Mouse (Mus musculus) forelimb bud, embryonic 11.5 days (tissue): Measurements from ENCODE around the gene Zc3h18.
A peak's percentile ranks its signal among the peaks of the same experiment; 100 is the strongest.

Experiments
- DNase-seq: peaks from one replicate; pipeline ENCODE4 v3.0.0-alpha.2; 2012; ENCODE audit warnings: low read depth, low spot score

Gene Zc3h18

GRCm38 (mm10) chr8:122376365-122377231 is at the start of gene Zc3h18:
Gene Zc3h18, plus strand, starts transcription at chr8:122376609.
- DNase-seq, result peak; percentile 99

GRCm38 (mm10) chr8:122329072-122329471 is 47.3 kb upstream of the Zc3h18 start:
- no peak for DNase-seq

DNA sequence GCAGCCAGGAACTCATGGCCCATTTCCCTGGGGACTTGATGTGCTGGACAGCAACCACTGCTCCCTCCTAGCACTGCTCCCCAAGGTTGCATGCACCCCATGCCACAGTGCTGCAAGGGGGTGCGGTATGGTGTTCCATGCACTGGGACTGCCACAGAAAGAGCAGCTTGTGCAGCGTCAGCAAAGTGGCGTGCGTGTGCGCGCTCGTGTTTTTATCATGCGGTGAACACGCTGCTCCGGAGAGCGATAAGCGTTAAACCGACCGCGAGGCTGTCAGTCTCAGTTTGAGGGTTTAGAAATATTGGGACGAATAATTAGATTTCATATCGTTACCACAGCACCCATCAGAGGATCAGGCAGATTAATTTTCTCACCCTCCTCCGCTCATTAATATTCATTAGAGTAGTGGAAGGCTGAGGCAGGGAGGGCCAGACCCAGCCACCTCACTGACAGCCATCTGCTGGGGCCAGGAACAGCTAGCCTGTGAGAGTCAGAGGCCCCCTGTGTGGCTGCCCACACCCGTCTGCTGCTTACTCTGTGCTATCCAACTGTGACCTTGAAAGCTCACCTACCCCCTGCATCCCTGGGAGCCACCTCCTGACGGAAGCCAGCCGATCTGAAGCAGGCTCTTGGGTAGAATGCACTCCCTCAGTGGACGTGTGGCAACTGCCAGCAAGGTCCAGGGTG is 46.7 kb upstream of the Zc3h18 start:
- DNase-seq, result no peak

DNA sequence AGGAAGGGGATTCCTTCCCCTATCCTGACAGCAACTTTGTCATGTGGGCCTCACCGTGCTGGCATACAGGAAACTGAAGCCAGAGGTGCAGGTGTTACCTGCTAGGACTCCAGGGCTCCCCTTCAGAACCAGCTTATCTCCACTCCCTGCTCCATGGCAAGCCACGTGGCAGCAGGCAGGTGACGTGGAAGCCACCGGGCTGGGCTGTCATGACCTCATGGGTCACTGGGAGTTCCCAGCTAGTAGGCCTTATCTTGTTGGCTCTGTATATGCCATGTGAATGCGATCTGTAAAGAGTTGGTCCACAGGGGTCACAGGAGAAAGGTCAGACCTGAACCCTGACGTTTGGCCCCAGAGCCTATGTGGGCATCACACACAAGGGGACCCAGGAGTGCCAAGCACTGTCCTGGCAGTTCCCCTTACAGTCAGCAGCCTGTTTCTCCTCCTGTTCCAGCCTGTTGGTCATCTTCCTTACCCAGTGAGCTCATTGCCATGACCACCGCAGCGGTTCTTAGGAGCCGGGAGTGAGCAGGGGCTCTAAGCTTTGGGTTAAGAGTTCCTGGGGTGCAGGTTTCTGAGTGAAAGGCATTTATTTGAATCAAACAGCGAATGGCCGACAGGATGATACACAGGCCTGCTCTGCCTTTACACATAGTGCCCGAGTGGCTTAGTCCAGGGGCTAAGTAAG is 45.8 kb upstream of the Zc3h18 start:
- DNase-seq, result no peak

- DNase-seq, result no peak
Measured at GRCm38 (mm10) chr8:122331134-122331523, 45.3 kb upstream of the Zc3h18 start.

- peak; percentile 75 for DNase-seq
Measured at GRCm38 (mm10) chr8:122332753-122333506, 43.5 kb upstream of the Zc3h18 start.

GRCm38 (mm10) chr8:122333531-122333930 is 42.9 kb upstream of the Zc3h18 start:
- DNase-seq, result no peak

DNA sequence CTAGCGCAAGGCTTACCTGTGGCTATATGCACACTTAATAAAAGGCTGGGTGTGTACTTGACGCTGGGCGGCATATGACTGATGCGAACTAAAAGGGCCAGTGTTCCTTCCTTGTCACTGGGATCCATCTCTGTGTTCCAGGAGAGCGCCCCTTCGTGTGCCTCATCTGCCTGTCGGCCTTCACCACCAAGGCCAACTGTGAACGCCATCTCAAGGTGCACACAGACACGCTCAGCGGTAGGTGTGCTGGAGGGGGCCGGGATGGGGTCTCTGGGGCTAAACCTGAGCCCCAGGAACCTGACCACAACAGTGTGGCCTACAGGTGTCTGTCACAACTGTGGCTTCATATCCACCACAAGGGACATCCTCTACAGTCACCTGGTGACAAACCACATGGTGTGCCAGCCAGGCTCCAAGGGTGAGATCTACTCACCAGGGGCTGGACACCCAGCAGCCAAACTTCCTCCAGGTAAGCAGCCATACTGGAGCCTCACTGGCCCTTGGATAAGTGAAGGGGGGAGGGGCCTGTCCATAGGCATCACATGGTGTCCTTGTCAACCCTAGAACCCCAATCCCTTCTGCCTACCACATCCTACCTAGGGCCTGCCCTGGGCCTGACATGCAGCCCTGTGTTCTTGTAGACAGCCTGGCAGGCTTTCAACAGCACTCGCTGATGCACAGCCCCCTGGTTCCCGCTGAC is 41.5 kb upstream of the Zc3h18 start:
- DNase-seq, result no peak

DNA sequence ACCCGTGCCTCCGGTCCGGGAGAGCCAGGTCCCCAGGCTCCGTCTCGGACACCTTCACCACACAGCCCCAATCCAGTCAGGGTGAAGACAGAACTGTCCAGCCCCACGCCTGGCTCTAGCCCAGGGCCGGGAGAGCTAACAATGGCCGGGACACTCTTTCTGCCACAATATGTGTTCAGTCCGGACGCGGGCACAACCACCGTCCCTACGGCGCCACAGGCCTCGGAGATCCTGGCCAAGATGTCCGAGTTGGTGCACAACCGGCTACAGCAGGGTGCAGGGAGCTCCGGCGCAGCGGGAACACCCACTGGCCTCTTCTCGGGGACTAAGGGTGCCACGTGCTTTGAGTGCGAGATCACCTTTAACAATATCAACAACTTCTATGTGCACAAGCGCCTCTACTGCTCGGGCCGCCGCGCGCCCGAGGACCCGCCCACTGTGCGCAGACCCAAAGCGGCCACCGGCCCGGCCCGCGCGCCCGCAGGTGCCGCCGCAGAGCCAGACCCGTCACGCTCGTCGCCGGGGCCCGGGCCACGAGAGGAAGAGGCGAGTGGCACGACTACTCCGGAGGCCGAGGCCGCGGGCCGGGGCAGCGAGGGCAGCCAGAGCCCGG is 40.7 kb upstream of the Zc3h18 start:
- no peak for DNase-seq

- DNase-seq, result peak; percentile 42
Measured at GRCm38 (mm10) chr8:122336251-122336910, 40.0 kb upstream of the Zc3h18 start.

DNA sequence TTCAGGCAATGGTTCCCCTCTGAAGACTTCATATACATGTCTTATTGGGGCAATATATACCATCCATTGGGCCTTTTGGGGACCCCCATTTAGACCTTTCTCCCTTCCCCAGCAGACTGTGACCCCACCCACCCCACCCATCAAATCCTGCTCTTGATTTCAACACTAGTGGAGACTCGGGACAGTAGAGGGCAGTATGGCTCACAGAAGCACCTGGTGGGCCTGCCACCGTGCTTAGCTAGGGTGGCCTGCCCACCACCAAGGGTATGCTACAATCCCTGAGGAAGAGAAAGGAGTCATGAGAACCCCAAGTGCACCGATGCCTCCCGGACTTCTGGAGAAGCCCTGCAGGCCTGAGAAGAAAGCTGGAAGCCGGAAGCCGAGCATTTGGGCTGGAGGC is 37.6 kb upstream of the Zc3h18 start:
- no peak for DNase-seq

DNA sequence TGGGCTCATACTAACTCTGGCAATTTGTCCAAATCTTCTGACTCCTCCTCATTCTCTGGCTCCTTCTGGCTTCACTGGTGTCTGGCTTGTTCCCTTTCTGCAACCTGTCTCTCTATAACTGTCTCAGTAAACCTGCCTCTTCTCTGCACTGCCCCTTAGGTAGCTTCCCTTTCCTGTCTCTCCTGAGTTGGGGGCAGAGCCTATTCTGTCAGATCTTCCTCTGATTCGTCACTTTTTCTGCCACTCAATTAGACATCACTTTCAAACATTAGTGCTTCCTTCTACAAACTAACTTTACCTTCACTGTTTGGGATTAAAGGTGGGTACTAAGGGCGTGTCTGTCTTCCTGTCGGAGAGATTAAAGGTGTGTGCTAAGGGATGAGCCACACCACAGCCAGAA is 35.6 kb upstream of the Zc3h18 start:
- no peak for DNase-seq

GRCm38 (mm10) chr8:122341790-122342189 is 34.6 kb upstream of the Zc3h18 start:
- DNase-seq, result no peak

DNA sequence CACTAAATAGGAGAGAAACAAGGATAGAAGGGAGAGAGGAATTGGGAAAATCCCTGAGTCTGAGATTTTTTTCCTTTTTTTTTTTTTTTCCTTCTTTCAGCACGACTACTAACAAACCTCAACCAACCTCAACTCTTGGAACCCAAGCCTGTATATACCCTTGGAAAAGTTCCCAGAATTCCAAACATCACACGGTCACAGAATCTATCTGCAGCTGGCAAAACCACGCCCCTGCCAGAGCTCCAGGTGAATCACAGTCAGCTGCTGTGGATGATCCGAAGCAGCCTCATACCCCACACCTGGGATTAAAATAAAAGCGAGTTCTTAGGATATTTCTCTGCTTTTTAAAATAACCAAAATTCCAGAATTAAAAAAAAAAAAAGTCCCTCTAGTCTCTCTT is 34.0 kb upstream of the Zc3h18 start:
- no peak for DNase-seq

DNA sequence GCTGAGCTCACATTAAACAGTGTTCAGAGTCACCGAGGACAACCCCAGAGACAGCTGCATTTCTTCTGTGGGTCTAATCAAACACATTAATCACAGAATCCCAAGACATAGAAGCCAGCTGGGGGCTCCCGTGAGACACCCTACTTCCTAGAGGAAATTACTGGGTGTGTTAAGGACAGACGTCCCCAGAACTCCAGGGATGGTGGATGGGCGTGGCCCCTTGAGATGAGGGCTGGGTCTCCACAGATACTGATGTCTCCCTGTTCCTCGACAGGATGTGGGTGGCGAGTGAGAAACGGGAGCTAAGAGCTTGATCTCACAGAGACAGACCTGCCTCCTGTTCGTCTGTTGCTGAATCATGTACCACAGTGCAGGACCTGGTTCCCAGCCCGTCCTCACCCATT is 33.6 kb upstream of the Zc3h18 start:
- no peak for DNase-seq

- no peak for DNase-seq
Measured at GRCm38 (mm10) chr8:122343341-122343740, 33.1 kb upstream of the Zc3h18 start.

DNA sequence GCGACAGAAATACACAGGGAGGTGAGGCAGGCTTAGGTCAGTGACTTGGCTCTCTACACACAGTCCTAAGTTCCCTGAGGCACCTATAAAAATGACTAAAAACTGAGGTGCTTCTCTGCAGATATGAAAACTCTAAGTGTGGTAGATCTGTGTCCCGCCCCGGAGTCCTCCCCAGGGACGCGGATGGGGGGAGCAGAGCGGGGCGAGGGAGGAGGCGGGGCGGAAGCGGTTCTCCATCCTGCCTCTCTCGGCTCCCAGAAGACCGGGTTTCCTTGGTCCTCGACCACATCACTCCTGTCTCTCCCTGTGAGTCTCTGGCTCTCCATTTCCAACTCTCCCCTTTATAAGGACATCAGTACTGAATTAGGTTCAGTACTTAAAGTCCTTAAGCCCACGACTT is 32.7 kb upstream of the Zc3h18 start:
- DNase-seq, result no peak

- DNase-seq, result peak; percentile 36
Measured at GRCm38 (mm10) chr8:122344219-122344618, 32.2 kb upstream of the Zc3h18 start.

GRCm38 (mm10) chr8:122345181-122346095 is 31.0 kb upstream of the Zc3h18 start:
- no peak for DNase-seq
